Mouse (Mus musculus): ENCODE measurements at regions not wholly inside any gene's neighbourhood (a gene's known extent, or its start where the extent isn't known, plus 50 kb on each side); places are given as distances from the start of the nearest gene placed in this dataset.
"Not testable (repeated sequence)": the region's sequence is repeated elsewhere in the genome, so short reads cannot be mapped to it uniquely, and the experiment has no call there.

DNA sequence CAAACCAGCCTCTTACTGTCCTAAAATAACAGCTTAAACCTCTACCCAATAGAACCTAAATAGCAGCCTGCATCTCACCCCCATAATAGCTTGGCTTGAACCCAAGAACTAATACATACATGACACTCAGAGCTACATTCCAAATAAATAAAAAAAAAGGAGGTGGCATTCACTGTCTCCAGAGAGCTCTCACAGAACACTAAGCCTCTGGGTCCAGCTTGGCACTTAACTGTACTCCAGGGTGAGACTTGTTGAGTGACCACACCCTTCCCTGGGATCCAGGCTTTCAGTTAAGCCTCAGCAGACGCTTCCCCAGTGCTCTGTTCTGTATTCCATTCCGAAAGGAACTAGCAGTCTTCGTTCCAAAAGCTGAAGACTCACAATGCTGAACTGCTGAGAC is 186.3 kb upstream of the Tsc22d2 start:
- DNase-seq, result no peak

GRCm38 (mm10) chr3:58231746-58232145 is 182.8 kb upstream of the Tsc22d2 start:
- DNase-seq, result no peak

DNA sequence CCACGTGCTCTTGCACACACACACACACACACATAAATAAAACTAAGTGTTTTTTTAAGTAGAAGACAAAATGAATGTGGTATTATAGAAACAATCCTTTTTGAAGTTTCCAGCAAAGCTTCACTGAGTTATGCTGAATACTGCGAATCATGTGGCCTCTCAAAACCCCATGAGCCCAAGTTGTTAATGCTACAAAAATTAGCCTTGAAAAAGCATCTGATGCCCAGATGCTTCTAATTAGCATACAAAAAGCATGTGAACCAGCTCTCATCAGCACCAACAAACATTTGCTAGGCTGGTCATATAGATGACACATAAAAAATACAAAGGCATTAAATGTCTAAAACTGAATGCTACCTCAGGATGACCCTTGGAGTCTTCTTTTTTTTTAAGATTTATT is 181.2 kb upstream of the Tsc22d2 start:
- no peak for DNase-seq

- DNase-seq, result no peak
Measured at GRCm38 (mm10) chr3:58234846-58235630, 179.5 kb upstream of the Tsc22d2 start.

DNA sequence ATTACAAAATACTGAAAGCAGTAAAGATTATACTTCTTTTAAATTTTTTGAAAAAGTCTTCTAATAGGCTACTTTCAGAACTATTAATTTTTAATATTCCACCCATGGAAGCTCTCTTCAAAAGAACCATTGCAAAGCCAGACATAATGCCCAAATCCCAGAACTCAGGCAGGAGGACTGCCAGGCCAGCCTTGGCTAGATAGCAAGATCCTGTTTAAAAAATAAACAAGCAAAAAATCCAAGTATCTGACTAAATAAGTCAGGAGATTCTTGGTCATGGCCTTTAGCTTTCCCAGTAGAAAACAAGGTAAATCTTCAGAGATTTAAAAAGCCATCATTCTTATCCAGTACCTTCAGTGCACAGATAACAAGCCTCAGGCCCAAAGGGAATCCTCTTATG is 176.4 kb upstream of the Tsc22d2 start:
- no peak for DNase-seq

DNA sequence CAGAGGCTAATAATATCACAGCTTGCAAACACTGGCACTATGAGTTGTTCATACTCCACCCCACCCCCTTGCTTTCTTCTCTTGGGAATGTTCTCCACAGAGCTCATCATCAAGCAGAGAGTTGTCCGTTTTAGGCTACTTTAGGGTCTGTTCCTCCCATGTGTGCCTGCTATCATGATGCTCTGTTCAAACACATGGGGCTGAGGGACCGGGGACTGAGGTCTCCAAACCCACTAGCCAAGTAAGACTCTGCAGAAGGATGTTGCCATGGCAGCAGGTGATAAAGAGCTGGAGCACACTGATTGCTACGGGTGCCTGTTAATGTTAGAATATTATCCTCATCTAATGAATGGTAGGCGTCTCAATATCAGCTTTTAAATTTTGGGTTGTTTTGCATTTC is 173.7 kb upstream of the Tsc22d2 start:
- DNase-seq, result no peak

GRCm38 (mm10) chr3:58245361-58245760 is 169.2 kb upstream of the Tsc22d2 start:
- no peak for DNase-seq

GRCm38 (mm10) chr3:58247989-58248388 is 166.5 kb upstream of the Tsc22d2 start:
- DNase-seq, result no peak

GRCm38 (mm10) chr3:58253942-58254341 is 160.6 kb upstream of the Tsc22d2 start:
- DNase-seq, result no peak

- no peak for DNase-seq
Measured at GRCm38 (mm10) chr3:58267606-58268325, 146.7 kb upstream of the Tsc22d2 start.

GRCm38 (mm10) chr3:58271441-58271840 is 143.1 kb upstream of the Tsc22d2 start:
- DNase-seq, result not testable (repeated sequence)

GRCm38 (mm10) chr3:58281291-58281690 is 133.2 kb upstream of the Tsc22d2 start:
- DNase-seq, result no peak

GRCm38 (mm10) chr3:58284371-58284770 is 130.1 kb upstream of the Tsc22d2 start:
- DNase-seq, result not testable (repeated sequence)

GRCm38 (mm10) chr3:58295810-58296209 is 118.7 kb upstream of the Tsc22d2 start:
- no peak for DNase-seq

- DNase-seq, result no peak
Measured at GRCm38 (mm10) chr3:58300213-58300612, 114.3 kb upstream of the Tsc22d2 start.

GRCm38 (mm10) chr3:58300801-58301485 is 113.6 kb upstream of the Tsc22d2 start:
- no peak for DNase-seq

DNA sequence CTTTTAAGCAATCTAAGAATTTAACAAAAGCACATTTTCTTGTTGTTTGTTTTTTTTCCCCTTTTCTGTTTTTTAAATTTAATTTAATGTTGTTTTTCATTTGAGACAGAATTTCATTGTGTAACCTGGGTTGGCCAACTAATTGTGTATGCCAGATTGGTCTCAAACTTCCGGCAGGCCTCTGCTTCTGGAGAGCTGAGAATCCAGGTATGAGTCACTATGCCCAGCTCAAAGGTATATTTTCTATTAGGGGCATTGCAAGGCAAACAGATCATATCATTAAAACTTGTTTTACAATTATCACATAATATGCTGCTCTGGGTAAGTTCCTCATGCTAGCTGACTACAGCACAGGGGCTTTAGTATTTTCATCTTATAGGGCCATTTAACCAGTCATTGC is 112.2 kb upstream of the Tsc22d2 start:
- no peak for DNase-seq

DNA sequence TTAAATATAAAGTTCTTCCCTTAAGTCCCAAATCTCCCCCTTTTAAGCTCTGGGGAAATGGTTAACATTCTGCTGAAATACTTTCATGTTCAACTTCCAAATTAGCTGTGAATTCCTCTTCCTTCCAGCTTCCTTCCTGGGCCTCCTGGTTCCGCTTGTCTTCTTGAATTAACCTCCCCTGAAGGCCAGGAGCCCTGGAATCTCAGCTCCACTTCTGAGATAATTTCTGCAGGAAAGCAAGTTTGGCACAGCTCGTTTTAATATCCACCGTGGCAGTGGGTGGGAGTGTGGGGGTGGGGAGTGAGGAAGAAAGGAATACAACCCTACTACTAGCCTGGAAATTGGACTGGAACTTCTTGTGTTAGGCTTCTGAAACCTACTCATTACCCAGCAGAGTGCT is 110.8 kb upstream of the Tsc22d2 start:
- no peak for DNase-seq

DNA sequence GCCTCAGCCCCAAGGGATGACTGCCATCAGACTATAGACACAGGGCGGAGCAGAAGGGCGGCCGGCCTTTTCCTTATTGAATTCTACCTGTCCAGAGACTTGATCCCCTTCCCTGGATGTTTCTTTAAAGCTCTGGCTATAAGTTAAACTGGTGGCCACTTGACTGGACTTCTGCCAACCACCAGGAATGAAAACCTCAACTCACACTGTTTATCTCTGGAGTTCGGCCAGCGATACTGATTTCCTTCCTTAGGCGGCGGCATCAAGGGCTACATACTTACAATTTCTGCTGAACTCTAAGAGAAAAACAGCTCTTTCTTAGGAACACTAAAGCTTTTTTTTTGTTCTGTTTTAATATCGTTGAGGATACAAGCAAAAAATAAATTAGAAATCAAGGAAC is 104.9 kb upstream of the Tsc22d2 start:
- DNase-seq, result no peak

GRCm38 (mm10) chr3:58310390-58310789 is 104.1 kb upstream of the Tsc22d2 start:
- no peak for DNase-seq

GRCm38 (mm10) chr3:58311104-58311685 is 103.3 kb upstream of the Tsc22d2 start:
- DNase-seq, result no peak

DNA sequence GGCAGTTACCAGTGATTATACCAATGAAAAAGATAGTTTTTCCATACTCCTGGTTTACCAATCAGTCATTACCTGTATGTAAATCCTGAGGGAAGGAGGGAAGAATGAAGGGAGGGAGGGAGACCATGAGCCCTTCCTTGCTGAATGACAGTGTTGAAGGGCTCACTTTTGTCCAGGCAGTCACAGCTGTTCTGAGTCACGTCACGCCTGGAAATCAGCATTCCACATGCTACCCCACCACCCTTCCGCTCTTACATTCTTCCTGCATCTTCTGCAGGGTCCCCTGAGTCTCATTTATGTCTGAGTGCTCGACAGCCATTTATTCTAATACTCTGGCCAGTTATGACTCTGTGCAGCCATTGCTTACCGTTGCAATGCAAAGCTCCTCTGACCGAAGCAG is 101.9 kb upstream of the Tsc22d2 start:
- no peak for DNase-seq

DNA sequence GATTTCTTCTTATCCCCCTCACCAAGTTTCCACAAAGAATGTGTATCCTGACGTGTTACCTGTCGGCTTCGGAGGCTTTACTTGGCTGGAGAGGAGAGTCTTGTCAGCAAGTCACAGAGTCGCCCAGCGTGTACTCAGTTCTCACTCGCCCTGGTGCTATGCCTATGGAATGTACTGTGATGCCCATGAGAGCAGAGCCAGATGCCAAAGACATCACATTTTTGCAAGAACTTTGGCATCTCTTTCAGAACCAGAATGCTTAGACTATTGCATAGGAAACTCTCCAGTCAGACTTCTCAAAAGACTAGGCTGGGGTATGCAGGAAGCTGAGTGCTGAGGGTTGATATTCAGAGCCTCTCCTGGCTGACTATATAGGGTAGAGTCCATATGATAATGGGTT is 99.3 kb upstream of the Tsc22d2 start:
- DNase-seq, result no peak
